Mouse (Mus musculus): Measurements from ENCODE around the gene Unc5cl. TPM values are rescaled to one million over a fixed set of nuclear protein-coding genes. Genes with fewer than 3 reads are reported as not detected.
"Not testable (repeated sequence)": the region's sequence is repeated elsewhere in the genome, so short reads cannot be mapped to it uniquely, and the experiment has no call there.

The Unc5cl gene
- polyA plus RNA-seq, 1 experiment = not detected

- H3K4me2 ChIP-seq (ENCODE audit: low read depth) = no peak overlapping the region
- TF ChIP-seq USF1 (IDR thresholded peaks at IDR 0.05; ENCODE audit: low read depth) = no peak
- TF ChIP-seq MAX (IDR thresholded peaks at IDR 0.05; ENCODE audit: low read depth) = no peak
- H3K4me3 ChIP-seq = no peak overlapping the region
- no peaks in the 10 kb centered on the region for H3K79me2 ChIP-seq (ENCODE audit: control insufficient read depth, insufficient read depth)
- no peaks in the 10 kb centered on the region for H3K36me3 ChIP-seq (ENCODE audit: control insufficient read depth, insufficient read depth)
- H3ac ChIP-seq (ENCODE audit: control insufficient read depth, insufficient read length) = no peak overlapping the region
- H3K27me3 ChIP-seq (ENCODE audit: control insufficient read depth, insufficient read depth, insufficient read length) = peaks cover 12% of the 10 kb centered on the region
Observed at GRCm38 (mm10) chr17:48463391-48463790, 8.7 kb downstream of the Unc5cl start.

- H3K79me2 ChIP-seq (ENCODE audit: control insufficient read depth, insufficient read depth) = no peaks in the 10 kb centered on the region
- no peak overlapping the region for H3ac ChIP-seq (ENCODE audit: control insufficient read depth, insufficient read length)
- H3K4me3 ChIP-seq = no peak overlapping the region
- no peaks in the 10 kb centered on the region for H3K36me3 ChIP-seq (ENCODE audit: control insufficient read depth, insufficient read depth)
- peaks cover 16% of the 10 kb centered on the region for H3K27me3 ChIP-seq (ENCODE audit: control insufficient read depth, insufficient read depth, insufficient read length)
- TF ChIP-seq MAX (IDR thresholded peaks at IDR 0.05; ENCODE audit: low read depth) (no peak), E2F4 (IDR thresholded peaks at IDR 0.05; ENCODE audit: insufficient read depth) (no peak), MYOG (IDR thresholded peaks at IDR 0.05; ENCODE audit: control insufficient read depth in 1 of 3, insufficient read depth in 1 of 3, insufficient read length in 2 of 3, low read depth in 2 of 3) (no peak), REST (IDR thresholded peaks at IDR 0.05; ENCODE audit: insufficient read depth, insufficient read length) (no peak), USF1 (IDR thresholded peaks at IDR 0.05; ENCODE audit: low read depth) (no peak), POLR2A (IDR thresholded peaks at IDR 0.05; ENCODE audit: insufficient read length, low read depth) (no peak), SRF (IDR thresholded peaks at IDR 0.05; ENCODE audit: control insufficient read depth, insufficient read length, low read depth) (no peak), TCF12 (IDR thresholded peaks at IDR 0.05; ENCODE audit: insufficient read depth, poor library complexity, severe bottlenecking) (no peak), TCF3 (IDR thresholded peaks at IDR 0.05; ENCODE audit: insufficient read length, low read depth) (no peak), POLR2AphosphoS2 (IDR thresholded peaks at IDR 0.05; ENCODE audit: insufficient read length, low read depth) (no peak), CEBPB (IDR thresholded peaks at IDR 0.05; ENCODE audit: insufficient read depth, poor library complexity, severe bottlenecking) (no peak), MYOD1 (IDR thresholded peaks at IDR 0.05; ENCODE audit: control insufficient read depth in 1 of 3, insufficient read length in 2 of 3, low read depth in 2 of 3) (no peak)
- H3K4me2 ChIP-seq (ENCODE audit: low read depth) = no peak overlapping the region
Observed at GRCm38 (mm10) chr17:48466769-48467394, 12.2 kb downstream of the Unc5cl start.

DNA sequence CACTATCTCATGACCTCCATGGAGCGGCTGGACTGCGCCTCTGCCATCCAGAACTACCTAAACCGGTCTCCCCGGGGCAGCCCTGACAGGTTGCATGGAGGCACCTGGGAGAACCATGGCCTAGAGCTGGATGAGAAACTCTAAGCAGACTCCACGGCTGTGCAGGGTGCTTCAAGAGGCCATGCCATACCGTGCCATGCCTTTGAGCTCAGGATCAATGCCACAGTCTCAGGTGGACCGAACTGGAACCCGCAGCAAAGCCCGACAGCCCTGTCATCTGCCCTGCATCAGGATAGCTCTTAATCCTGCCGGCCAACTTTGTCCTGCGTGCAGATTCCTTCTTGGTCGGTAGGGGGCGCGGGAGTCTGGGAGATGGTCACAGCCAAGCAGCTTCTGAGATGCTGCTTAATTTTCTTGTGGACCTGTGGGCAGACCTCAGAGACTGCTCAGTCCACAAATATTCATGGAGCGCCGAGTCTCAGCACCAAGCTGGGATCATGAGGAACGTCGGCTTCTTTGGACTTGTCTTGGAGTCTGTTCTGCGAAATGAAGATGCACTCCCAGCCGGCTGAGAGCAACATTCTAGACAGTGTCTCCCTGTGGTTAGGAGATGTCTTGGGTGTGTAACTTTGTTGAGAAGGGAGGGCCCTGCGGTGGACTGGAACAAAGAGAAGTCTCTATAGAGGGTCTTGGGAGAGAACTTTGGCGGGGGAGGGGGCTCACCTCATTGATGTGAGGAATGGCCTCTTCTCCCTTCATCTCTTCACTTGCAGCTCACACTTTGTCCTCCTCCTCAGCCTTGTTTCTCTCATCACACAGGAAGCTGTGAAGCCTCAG, 12.9 kb downstream of the Unc5cl start:
- H3K36me3 ChIP-seq (ENCODE audit: control insufficient read depth, insufficient read depth) = no peaks in the 10 kb centered on the region
- H3ac ChIP-seq (ENCODE audit: control insufficient read depth, insufficient read length) = no peak overlapping the region
- peaks cover 16% of the 10 kb centered on the region for H3K27me3 ChIP-seq (ENCODE audit: control insufficient read depth, insufficient read depth, insufficient read length)
- TF ChIP-seq USF1 (IDR thresholded peaks at IDR 0.05; ENCODE audit: low read depth) = no peak
- no peak for TF ChIP-seq TCF12 (IDR thresholded peaks at IDR 0.05; ENCODE audit: insufficient read depth, poor library complexity, severe bottlenecking)
- TF ChIP-seq SRF (IDR thresholded peaks at IDR 0.05; ENCODE audit: control insufficient read depth, insufficient read length, low read depth) = no peak
- no peak for TF ChIP-seq MYOG (IDR thresholded peaks at IDR 0.05; ENCODE audit: control insufficient read depth in 1 of 3, insufficient read depth in 1 of 3, insufficient read length in 2 of 3, low read depth in 2 of 3)
- TF ChIP-seq POLR2A (IDR thresholded peaks at IDR 0.05; ENCODE audit: insufficient read length, low read depth) = no peak
- no peak for TF ChIP-seq TCF3 (IDR thresholded peaks at IDR 0.05; ENCODE audit: insufficient read length, low read depth)
- no peak for TF ChIP-seq MAX (IDR thresholded peaks at IDR 0.05; ENCODE audit: low read depth)
- no peak for TF ChIP-seq E2F4 (IDR thresholded peaks at IDR 0.05; ENCODE audit: insufficient read depth)
- TF ChIP-seq CEBPB (IDR thresholded peaks at IDR 0.05; ENCODE audit: insufficient read depth, poor library complexity, severe bottlenecking) = no peak
- TF ChIP-seq POLR2AphosphoS2 (IDR thresholded peaks at IDR 0.05; ENCODE audit: insufficient read length, low read depth) = no peak
- TF ChIP-seq MYOD1 (IDR thresholded peaks at IDR 0.05; ENCODE audit: control insufficient read depth in 1 of 3, insufficient read length in 2 of 3, low read depth in 2 of 3) = no peak
- no peak for TF ChIP-seq REST (IDR thresholded peaks at IDR 0.05; ENCODE audit: insufficient read depth, insufficient read length)
- no peak overlapping the region for H3K4me3 ChIP-seq
- no peaks in the 10 kb centered on the region for H3K79me2 ChIP-seq (ENCODE audit: control insufficient read depth, insufficient read depth)
- no peak overlapping the region for H3K4me2 ChIP-seq (ENCODE audit: low read depth)

GRCm38 (mm10) chr17:48474282-48474681, 19.6 kb downstream of the Unc5cl start:
- not testable (repeated sequence) for H3K4me2 ChIP-seq (ENCODE audit: low read depth); H3K36me3 ChIP-seq (ENCODE audit: control insufficient read depth, insufficient read depth); H3ac ChIP-seq (ENCODE audit: control insufficient read depth, insufficient read length); H3K27me3 ChIP-seq (ENCODE audit: control insufficient read depth, insufficient read depth, insufficient read length); H3K4me3 ChIP-seq; H3K79me2 ChIP-seq (ENCODE audit: control insufficient read depth, insufficient read depth)

DNA sequence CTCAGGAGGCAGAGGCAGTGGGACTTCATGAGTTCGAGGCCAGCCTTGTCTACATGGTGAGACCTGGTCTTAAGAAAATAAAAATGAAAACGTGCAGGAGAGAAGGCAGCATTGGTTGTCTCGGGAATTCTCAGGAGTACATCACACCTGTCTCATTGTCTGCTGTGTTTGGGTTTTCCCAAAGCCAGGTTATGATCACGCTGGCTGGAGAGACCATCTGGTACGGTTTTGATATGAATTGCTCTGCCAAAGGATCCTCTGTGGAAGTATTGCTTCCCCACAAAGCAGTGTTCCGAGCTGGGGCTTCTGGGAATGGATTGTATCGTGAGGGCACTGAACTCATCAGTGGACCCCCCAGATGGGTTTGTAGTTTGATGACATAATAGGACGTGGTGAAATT, 20.7 kb downstream of the Unc5cl start:
- Histone ChIP-seq H3K79me2 (ENCODE audit: control insufficient read depth, insufficient read depth) (no peaks in the 10 kb centered on the region), H3K27me3 (ENCODE audit: control insufficient read depth, insufficient read depth, insufficient read length) (no peaks in the 10 kb centered on the region), H3K36me3 (ENCODE audit: control insufficient read depth, insufficient read depth) (no peaks in the 10 kb centered on the region), H3K4me3 (no peak overlapping the region), H3ac (ENCODE audit: control insufficient read depth, insufficient read length) (no peak overlapping the region), H3K4me2 (ENCODE audit: low read depth) (no peak overlapping the region)
- no peak for TF ChIP-seq MAX (IDR thresholded peaks at IDR 0.05; ENCODE audit: low read depth)
- TF ChIP-seq E2F4 (IDR thresholded peaks at IDR 0.05; ENCODE audit: insufficient read depth) = no peak
- no peak for TF ChIP-seq USF1 (IDR thresholded peaks at IDR 0.05; ENCODE audit: low read depth)
- TF ChIP-seq POLR2AphosphoS2 (IDR thresholded peaks at IDR 0.05; ENCODE audit: insufficient read length, low read depth) = no peak
- TF ChIP-seq MYOD1 (IDR thresholded peaks at IDR 0.05; ENCODE audit: control insufficient read depth in 1 of 3, insufficient read length in 2 of 3, low read depth in 2 of 3) = no peak
- no peak for TF ChIP-seq MYOG (IDR thresholded peaks at IDR 0.05; ENCODE audit: control insufficient read depth in 1 of 3, insufficient read depth in 1 of 3, insufficient read length in 2 of 3, low read depth in 2 of 3)

Measured in myocyte (in vitro differentiated cells).